Mouse (Mus musculus) liver, adult 2 months (tissue): ENCODE measurements around the gene Rnf186. TPM values are rescaled to one million over a fixed set of nuclear protein-coding genes. Genes with fewer than 3 reads are reported as not detected.

Experiments used
- DNase-seq: peaks from one replicate; pipeline ENCODE4 v3.0.0-alpha.2; 2011; ENCODE audit warnings: low read depth, low spot score; ENCODE audit errors: extremely low read depth
- H3K27ac ChIP-seq: fragments of 200-500 bp; replicated peaks from 2 replicates; pipeline ENCODE4 v1.5.1; 2012; ENCODE audit warnings: low read depth, mild to moderate bottlenecking, control low read depth, inconsistent platforms, low read length; ENCODE audit not compliant: insufficient read depth
- H3K27me3 ChIP-seq: fragments of 200-500 bp; 2 replicates; pipeline ENCODE4 v1.6.1; 2012; ENCODE audit warnings: mild to moderate bottlenecking, moderate library complexity, low read length, inconsistent platforms; ENCODE audit not compliant: control insufficient read depth, insufficient read depth
- H3K36me3 ChIP-seq: fragments of 200-500 bp; 2 replicates; pipeline ENCODE4 v1.6.1; 2012; ENCODE audit warnings: low read length, inconsistent platforms; ENCODE audit not compliant: control insufficient read depth, insufficient read depth
- H3K4me1 ChIP-seq: fragments of 200-500 bp; 2 replicates; pipeline ENCODE4 v1.6.1; 2011; ENCODE audit warnings: low read length; ENCODE audit not compliant: control insufficient read depth, insufficient read depth
- H3K4me3 ChIP-seq: fragments of 200-500 bp; 2 replicates; pipeline ENCODE4 v1.5.1; 2011; ENCODE audit warnings: low read depth, mild to moderate bottlenecking, control low read depth, low read length, moderate library complexity; ENCODE audit not compliant: insufficient read depth
- H3K79me2 ChIP-seq: fragments of 200-500 bp; 2 replicates; pipeline ENCODE4 v1.6.1; 2012; ENCODE audit warnings: inconsistent platforms, mild to moderate bottlenecking, low read length, moderate library complexity; ENCODE audit not compliant: control insufficient read depth, insufficient read depth
- H3K9ac ChIP-seq: fragments of 200-500 bp; 2 replicates; pipeline ENCODE4 v1.6.1; 2012; ENCODE audit warnings: low read depth, mild to moderate bottlenecking, control low read depth, inconsistent platforms, low read length
- CTCF ChIP-seq: fragments of 200-500 bp; IDR thresholded peaks from 2 replicates; pipeline ENCODE4 v1.5.1; 2011; ENCODE audit warnings: low read depth, low read length, control low read depth
- POLR2A ChIP-seq: fragments of 200-500 bp; IDR thresholded peaks from 2 replicates; pipeline ENCODE4 v1.6.1; 2011; ENCODE audit warnings: low read length, control low read depth; ENCODE audit not compliant: insufficient read depth; ENCODE audit errors: extremely low read depth
- WGBS: fragments of 180-500 bp; shearing (Covaris S2); methylation state at CpG from one replicate; pipeline ENCODE4 v1.1.7; 2018; 5-methylcytosine and 5-hydroxymethylcytosine counted together
- polyA plus RNA-seq: library from polyadenylated mRNA; depleted of rRNA; stranded (reverse); fragments of >200 nt; gene quantifications from 2 replicates; pipeline ENCODE4 v1.2.3, GENCODE M21; 2012
- total RNA-seq: library from RNA; depleted of rRNA; stranded (reverse); fragments of >200 nt; gene quantifications from 2 replicates; pipeline ENCODE4 v1.2.3, GENCODE M21; 2014

The Rnf186 gene
- total and polyA plus RNA-seq, 2 experiments = 5.5 to 25.8 TPM

GRCm38 (mm10) chr4:138997121-138997520 lies 30.2 kb downstream of the Rnf186 start:
- DNase-seq = no peak
- H3K27ac ChIP-seq = no peak overlapping the region
- H3K4me3 ChIP-seq = no peak overlapping the region
- no peak overlapping the region for H3K9ac ChIP-seq
- no peaks in the 10 kb centered on the region for H3K27me3 ChIP-seq
- TF ChIP-seq CTCF (peak; percentile 63), POLR2A (no peak)
- no peaks in the 10 kb centered on the region for H3K79me2 ChIP-seq
- WGBS = 88% methylated on average over 4 of the region's 4 CpGs
- peaks cover 8% of the 10 kb centered on the region for H3K36me3 ChIP-seq
- peaks cover 10% of the 10 kb centered on the region for H3K4me1 ChIP-seq

GRCm38 (mm10) chr4:138998611-138999010 lies 31.7 kb downstream of the Rnf186 start:
- no peaks in the 10 kb centered on the region for H3K79me2 ChIP-seq
- WGBS = 95% methylated on average over 11 of the region's 11 CpGs

GRCm38 (mm10) chr4:139001026-139001425 lies 34.1 kb downstream of the Rnf186 start:
- Histone ChIP-seq H3K4me3 (no peak overlapping the region), H3K79me2 (no peaks in the 10 kb centered on the region), H3K27ac (peak overlapping the region; percentile 37), H3K36me3 (peaks cover 5% of the 10 kb centered on the region), H3K9ac (no peak overlapping the region), H3K27me3 (no peaks in the 10 kb centered on the region), H3K4me1 (peaks cover 18% of the 10 kb centered on the region)
- WGBS = 71% methylated on average over 2 of the region's 2 CpGs
- TF ChIP-seq CTCF (no peak), POLR2A (no peak)
- no peak for DNase-seq

More at GRCm38 (mm10) chr4:138998611-138999010, 31.7 kb downstream of the Rnf186 start:
- TF ChIP-seq CTCF (no peak), POLR2A (no peak)
- Histone ChIP-seq H3K27ac (no peak overlapping the region), H3K27me3 (no peaks in the 10 kb centered on the region), H3K9ac (no peak overlapping the region), H3K4me1 (peaks cover 12% of the 10 kb centered on the region), H3K4me3 (no peak overlapping the region), H3K36me3 (peaks cover 5% of the 10 kb centered on the region)
- no peak for DNase-seq

GRCm38 (mm10) chr4:139001433-139001832 lies 34.5 kb downstream of the Rnf186 start:
- Histone ChIP-seq H3K4me3 (no peak overlapping the region), H3K27me3 (no peaks in the 10 kb centered on the region), H3K36me3 (peaks cover 5% of the 10 kb centered on the region), H3K27ac (peak overlapping the region; percentile 50), H3K4me1 (peaks cover 18% of the 10 kb centered on the region), H3K9ac (no peak overlapping the region), H3K79me2 (no peaks in the 10 kb centered on the region)
- peak; percentile 84 for DNase-seq
- TF ChIP-seq POLR2A = no peak
- TF ChIP-seq CTCF = peak; percentile 81
- WGBS = 10% methylated on average over 6 of the region's 6 CpGs

DNA sequence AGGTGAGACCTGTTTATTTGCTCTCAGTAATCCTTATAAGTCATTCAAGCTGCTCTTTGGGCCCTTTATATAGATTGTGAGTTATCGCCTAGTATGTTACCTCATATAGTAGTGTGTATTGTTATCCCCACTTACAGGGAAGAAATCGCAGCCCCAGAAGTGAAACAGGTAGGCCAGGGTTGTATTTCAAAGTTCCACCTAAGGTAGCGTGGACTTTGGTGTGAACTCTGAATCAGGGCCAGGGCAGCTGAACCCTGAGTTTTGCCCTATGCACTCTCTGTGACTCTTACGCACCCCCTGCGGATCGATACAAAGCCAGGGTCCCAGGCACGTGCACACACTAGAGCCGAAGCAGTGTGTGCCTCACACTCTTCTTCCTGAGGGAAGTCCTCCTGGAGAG lies 37.2 kb downstream of the Rnf186 start:
- no peaks in the 10 kb centered on the region for H3K79me2 ChIP-seq
- no peak overlapping the region for H3K4me3 ChIP-seq
- H3K4me1 ChIP-seq = peaks cover 18% of the 10 kb centered on the region
- WGBS = 34% methylated on average over 8 of the region's 8 CpGs
- no peak overlapping the region; the same call in 1 of the 2 replicates for H3K27ac ChIP-seq
- no peaks in the 10 kb centered on the region for H3K36me3 ChIP-seq
- H3K27me3 ChIP-seq = no peaks in the 10 kb centered on the region
- DNase-seq = peak; percentile 90
- TF ChIP-seq POLR2A (no peak), CTCF (no peak)
- H3K9ac ChIP-seq = no peak overlapping the region

DNA sequence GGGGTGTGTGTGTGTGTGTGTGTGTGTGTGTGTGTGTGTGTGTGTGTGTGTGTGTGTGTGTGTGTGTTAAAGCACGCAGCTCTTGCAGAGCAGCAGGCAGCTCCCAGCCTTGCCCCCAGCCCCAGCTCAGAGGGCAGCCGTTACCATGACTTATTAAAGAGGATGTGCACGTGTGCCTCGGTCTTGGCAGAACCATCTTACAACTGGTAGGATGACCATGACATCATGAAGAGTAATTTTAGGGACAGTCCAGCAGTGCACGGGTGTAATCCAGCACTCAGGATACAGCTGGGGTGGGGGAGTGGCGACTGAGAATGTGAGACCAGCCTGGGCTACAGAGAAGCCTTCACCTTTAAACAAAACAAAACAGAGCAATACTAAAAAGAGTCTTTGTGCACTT lies 38.3 kb downstream of the Rnf186 start:
- Histone ChIP-seq H3K9ac (no peak overlapping the region), H3K4me1 (peaks cover 18% of the 10 kb centered on the region), H3K79me2 (no peaks in the 10 kb centered on the region), H3K4me3 (no peak overlapping the region), H3K27me3 (no peaks in the 10 kb centered on the region), H3K36me3 (no peaks in the 10 kb centered on the region), H3K27ac (no peak overlapping the region)
- 86% methylated on average over 6 of the region's 6 CpGs for WGBS
- DNase-seq = no peak
- TF ChIP-seq POLR2A = no peak
